Mouse (Mus musculus) ES-Bruce4 (cell line): ENCODE results near the gene Txnip. TPM values are rescaled to one million over a fixed set of nuclear protein-coding genes. Genes with fewer than 3 reads are reported as not detected.
A peak's percentile ranks its signal among the peaks of the same experiment; 100 is the strongest.

Experiments
- H3K27ac ChIP-seq: 2 replicates; pipeline ENCODE4 v1.5.1; 2012; ENCODE audit warnings: low read length, inconsistent platforms; ENCODE audit not compliant: insufficient read depth
- H3K27me3 ChIP-seq: 2 replicates; pipeline ENCODE4 v1.6.1; 2012; ENCODE audit warnings: mild to moderate bottlenecking, low read length, inconsistent platforms; ENCODE audit not compliant: control insufficient read depth, poor library complexity, insufficient read depth, severe bottlenecking
- H3K36me3 ChIP-seq: 2 replicates; pipeline ENCODE4 v1.6.1; 2012; ENCODE audit warnings: inconsistent platforms, mild to moderate bottlenecking, low read length, moderate library complexity; ENCODE audit not compliant: control insufficient read depth, poor library complexity, insufficient read depth, severe bottlenecking
- H3K4me1 ChIP-seq: one replicate; pipeline ENCODE4 v1.8.1; 2011; ENCODE audit warnings: low read length; ENCODE audit not compliant: control insufficient read depth, insufficient read depth
- H3K4me3 ChIP-seq: 2 replicates; pipeline ENCODE4 v1.5.1; 2011; ENCODE audit warnings: low read depth, mild to moderate bottlenecking, low read length
- H3K9ac ChIP-seq: 2 replicates; pipeline ENCODE4 v1.6.1; 2012; ENCODE audit warnings: low read depth, mild to moderate bottlenecking, inconsistent platforms; ENCODE audit not compliant: poor library complexity, severe bottlenecking
- H3K9me3 ChIP-seq: replicated peaks from 2 replicates; pipeline ENCODE4 v1.6.1; 2012; ENCODE audit warnings: mild to moderate bottlenecking, low read length, inconsistent platforms; ENCODE audit not compliant: control insufficient read depth, poor library complexity, insufficient read depth, severe bottlenecking
- CTCF ChIP-seq: IDR thresholded peaks from one replicate; pipeline ENCODE4 v1.8.1; 2011; ENCODE audit warnings: low read depth, low read length
- EP300 ChIP-seq: IDR thresholded peaks from 2 replicates; pipeline ENCODE4 v1.6.1; 2011; ENCODE audit warnings: low read depth, low read length; ENCODE audit not compliant: insufficient read depth
- POLR2A ChIP-seq: IDR thresholded peaks from one replicate; pipeline ENCODE4 v1.8.1; 2011; ENCODE audit warnings: low read length; ENCODE audit not compliant: insufficient read depth
- polyA plus RNA-seq: library from polyadenylated mRNA; stranded (reverse); fragments of >200 nt; gene quantifications from 2 replicates; pipeline ENCODE4 v1.2.4, GENCODE M21; 2011; ENCODE audit warnings: low read depth; ENCODE audit not compliant: missing spikeins, insufficient read depth, insufficient read length

Gene Txnip
- polyA plus RNA-seq, 1 experiment: 450 TPM

DNA sequence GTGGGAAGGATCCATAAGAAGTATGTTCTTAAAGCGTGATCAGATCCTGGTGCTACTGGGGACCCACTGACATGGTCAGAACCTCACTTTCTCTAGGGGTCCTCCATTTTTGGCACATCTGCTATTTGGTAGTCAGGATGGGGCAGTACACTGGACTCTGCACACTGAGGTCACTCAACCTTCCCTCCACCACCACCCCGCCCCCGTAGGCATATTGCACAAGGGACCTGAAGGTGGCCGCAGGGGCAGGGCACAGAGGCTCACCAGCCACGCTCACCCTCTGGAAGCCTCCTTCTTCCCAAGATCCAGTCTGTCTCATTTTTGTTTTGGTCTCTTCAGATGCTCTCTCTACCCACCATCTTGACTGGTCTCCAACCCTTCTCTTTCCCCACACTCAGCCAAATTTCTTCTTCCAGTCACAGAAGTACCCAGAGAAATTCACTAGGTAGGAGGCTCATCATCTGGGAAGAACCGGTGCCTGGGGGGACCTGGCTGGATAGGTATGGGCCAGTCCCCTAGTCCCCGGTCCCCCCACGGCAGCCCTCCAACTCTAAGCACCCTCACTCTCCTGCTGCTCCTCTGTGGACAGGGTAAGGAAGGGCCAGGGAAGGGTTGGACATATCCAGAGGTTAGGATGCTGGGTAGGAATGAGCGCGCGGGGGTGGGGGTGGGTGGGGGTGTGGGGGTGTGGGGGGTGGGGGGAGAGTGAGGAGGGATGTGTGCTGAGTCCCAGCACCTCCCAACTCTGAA is 31.6 kb upstream of the Txnip start:
- Histone ChIP-seq H3K27ac (no peak overlapping the region), H3K4me1 (peaks cover 5% of the 10 kb centered on the region), H3K9me3 (no peaks in the 10 kb centered on the region), H3K9ac (no peak overlapping the region), H3K4me3 (no peak overlapping the region), H3K36me3 (no peaks in the 10 kb centered on the region), H3K27me3 (no peaks in the 10 kb centered on the region)
- TF ChIP-seq CTCF (no peak), EP300 (no peak), POLR2A (no peak)

DNA sequence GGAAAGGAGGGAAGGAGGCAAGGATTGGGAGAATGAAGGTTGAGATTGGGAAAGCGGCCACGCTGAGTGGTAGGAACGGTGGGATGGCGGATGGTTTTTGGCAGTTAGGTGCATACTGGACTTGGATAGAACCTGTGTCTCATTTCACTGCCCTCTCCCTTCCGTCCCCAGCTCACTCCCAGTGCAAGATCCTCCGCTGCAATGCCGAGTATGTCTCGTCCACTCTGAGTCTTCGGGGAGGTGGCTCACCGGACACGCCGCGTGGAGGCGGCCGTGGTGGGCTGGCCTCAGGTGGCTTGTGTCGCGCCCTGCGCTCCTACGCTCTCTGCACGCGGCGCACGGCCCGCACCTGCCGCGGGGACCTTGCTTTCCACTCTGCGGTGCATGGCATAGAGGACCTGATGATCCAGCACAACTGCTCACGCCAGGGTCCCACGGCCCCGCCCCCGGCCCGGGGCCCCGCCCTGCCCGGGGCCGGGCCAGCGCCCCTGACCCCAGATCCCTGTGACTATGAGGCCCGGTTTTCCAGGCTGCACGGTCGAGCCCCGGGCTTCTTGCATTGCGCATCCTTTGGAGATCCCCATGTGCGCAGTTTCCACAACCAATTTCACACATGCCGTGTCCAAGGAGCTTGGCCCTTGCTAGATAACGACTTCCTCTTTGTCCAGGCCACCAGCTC is 30.8 kb upstream of the Txnip start:
- Histone ChIP-seq H3K36me3 (no peaks in the 10 kb centered on the region), H3K9me3 (no peaks in the 10 kb centered on the region), H3K27me3 (no peaks in the 10 kb centered on the region), H3K4me1 (peaks cover 5% of the 10 kb centered on the region), H3K9ac (peak overlapping the region; percentile 45), H3K4me3 (peak overlapping the region; percentile 77), H3K27ac (no peak overlapping the region)
- TF ChIP-seq POLR2A: no peak
- TF ChIP-seq CTCF: no peak
- TF ChIP-seq EP300: no peak

DNA sequence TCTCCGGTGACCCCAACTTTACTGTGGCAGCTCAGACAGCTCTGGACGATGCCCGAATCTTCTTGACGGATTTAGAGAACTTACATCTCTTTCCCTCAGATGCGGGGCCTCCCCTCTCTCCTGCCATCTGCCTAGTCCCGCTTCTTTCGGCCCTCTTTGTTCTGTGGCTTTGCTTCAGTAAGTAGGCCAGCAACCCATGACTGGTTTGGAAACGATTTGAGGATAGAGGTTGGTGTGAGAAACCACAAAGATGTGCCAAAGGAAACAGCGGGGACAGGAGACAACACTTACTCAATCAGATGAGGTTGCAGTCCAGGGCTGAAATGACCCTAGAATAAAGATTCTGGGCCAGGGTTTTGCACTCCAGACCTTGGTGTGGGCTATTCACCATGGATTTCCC is 29.3 kb upstream of the Txnip start:
- H3K9me3 ChIP-seq: no peaks in the 10 kb centered on the region
- TF ChIP-seq CTCF (no peak), POLR2A (no peak), EP300 (no peak)
- H3K9ac ChIP-seq: no peak overlapping the region
- H3K4me1 ChIP-seq: peaks cover 5% of the 10 kb centered on the region
- H3K4me3 ChIP-seq: peak overlapping the region; percentile 13; the same call in 1 of the 2 replicates
- no peak overlapping the region for H3K27ac ChIP-seq
- H3K36me3 ChIP-seq: no peaks in the 10 kb centered on the region
- H3K27me3 ChIP-seq: no peaks in the 10 kb centered on the region

DNA sequence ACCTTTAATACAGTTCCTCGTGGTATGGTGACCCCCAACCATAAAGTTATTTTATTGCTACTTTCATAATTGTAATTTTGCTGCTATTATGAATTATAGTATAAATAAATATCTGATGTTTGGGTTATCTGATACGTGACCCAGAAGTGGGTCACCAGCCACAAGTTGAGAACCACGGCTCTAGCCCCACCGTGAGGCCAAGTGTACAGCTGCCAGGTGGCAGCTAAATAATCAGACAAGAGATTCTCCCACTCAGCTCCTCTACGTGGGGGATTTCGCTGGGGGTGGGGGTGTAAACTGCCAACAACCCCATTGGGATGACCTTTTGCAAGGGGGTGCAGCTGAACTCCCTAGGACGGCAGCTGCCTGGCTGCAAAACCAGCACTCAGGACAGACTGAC is 25.7 kb upstream of the Txnip start:
- no peaks in the 10 kb centered on the region for H3K9me3 ChIP-seq
- TF ChIP-seq CTCF (no peak), POLR2A (no peak), EP300 (no peak)
- H3K36me3 ChIP-seq: no peaks in the 10 kb centered on the region
- no peak overlapping the region for H3K27ac ChIP-seq
- H3K9ac ChIP-seq: no peak overlapping the region
- H3K27me3 ChIP-seq: no peaks in the 10 kb centered on the region
- H3K4me1 ChIP-seq: peaks cover 5% of the 10 kb centered on the region
- H3K4me3 ChIP-seq: no peak overlapping the region

DNA sequence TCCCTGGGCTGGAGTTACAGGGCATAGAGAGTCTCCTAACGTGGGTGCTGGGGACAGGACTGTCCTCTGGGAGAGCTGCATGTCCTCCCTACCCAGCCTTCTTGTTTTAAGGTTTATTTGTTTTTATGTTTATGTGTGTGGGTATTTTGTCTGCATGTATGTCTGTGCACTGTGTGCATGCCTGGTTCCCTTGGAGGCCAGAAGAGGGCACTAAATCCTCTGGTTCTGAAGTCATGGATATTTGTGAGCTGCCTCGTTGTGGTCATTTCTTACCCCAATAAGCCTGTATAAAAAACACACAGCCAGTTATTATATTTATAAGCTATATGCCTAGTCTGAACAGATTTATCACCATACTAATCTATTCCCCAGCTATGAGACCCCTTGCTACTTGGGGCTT is 23.5 kb upstream of the Txnip start:
- TF ChIP-seq EP300: no peak
- peak; percentile 27 for TF ChIP-seq CTCF
- Histone ChIP-seq H3K9me3 (no peaks in the 10 kb centered on the region), H3K36me3 (no peaks in the 10 kb centered on the region), H3K4me1 (no peaks in the 10 kb centered on the region), H3K4me3 (no peak overlapping the region), H3K9ac (no peak overlapping the region), H3K27ac (no peak overlapping the region), H3K27me3 (no peaks in the 10 kb centered on the region)

DNA sequence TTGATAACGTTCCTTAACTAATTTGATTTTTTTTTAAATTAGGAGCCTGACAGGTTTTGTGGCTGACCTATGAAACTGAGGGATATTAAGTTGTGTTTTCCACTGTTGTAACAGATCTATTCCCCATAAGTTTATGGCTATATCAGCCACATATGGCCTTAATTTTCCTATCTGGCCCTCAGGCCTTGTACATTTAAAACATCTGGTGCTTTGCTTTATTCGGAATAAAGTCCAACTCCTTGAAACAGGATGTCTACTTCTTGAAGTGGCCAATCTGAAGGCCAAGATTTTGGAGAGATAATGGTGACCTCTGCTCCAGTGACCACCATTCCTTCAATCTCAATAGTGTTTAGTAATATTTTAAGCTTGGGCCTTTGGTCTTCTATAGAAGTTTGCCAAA is 18.4 kb upstream of the Txnip start:
- no peaks in the 10 kb centered on the region for H3K36me3 ChIP-seq
- H3K4me3 ChIP-seq: no peak overlapping the region
- no peaks in the 10 kb centered on the region for H3K4me1 ChIP-seq
- TF ChIP-seq POLR2A (no peak), CTCF (no peak), EP300 (no peak)
- H3K9ac ChIP-seq: no peak overlapping the region
- no peaks in the 10 kb centered on the region for H3K27me3 ChIP-seq
- no peaks in the 10 kb centered on the region for H3K9me3 ChIP-seq
- no peak overlapping the region for H3K27ac ChIP-seq
